Mouse (Mus musculus): ENCODE measurements at regions not wholly inside any gene's neighbourhood (a gene's known extent, or its start where the extent isn't known, plus 50 kb on each side); places are given as distances from the start of the nearest gene placed in this dataset.

GRCm38 (mm10) chr16:86647316-86647715 is 706.7 kb upstream of the N6amt1 start:
- no peak for DNase-seq (ENCODE audit: low read depth, low spot score)
- WGBS = 45% methylated on average over 5 of the region's 5 CpGs

DNA sequence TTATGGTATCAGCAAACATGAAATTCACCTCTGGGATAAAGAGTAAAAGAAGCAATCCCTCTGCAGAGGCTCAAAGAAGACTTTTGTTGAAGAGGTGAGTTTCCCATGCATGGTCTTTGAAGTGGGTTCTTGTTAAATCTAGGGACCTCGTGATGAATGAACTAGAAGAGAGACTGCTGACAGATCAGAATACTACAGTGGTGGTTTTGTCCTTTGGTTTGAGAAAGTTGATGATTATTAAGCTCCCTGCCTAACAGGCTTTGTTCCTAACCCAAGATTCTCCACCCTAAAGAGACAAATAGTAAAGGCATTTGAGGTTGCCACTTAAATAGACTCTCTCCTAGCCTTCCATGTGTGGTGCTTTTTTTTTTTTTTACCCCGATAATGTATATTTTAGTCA is 707.2 kb upstream of the N6amt1 start:
- 56% methylated on average over 2 of the region's 2 CpGs for WGBS
- DNase-seq (ENCODE audit: low read depth, low spot score) = no peak

GRCm38 (mm10) chr16:86645436-86645835 is 708.5 kb upstream of the N6amt1 start:
- no peak for DNase-seq (ENCODE audit: low read depth, low spot score)
- WGBS = 76% methylated on average over 1 of the region's 1 CpGs

- 22% methylated on average over 2 of the region's 2 CpGs for WGBS
- DNase-seq (ENCODE audit: low read depth, low spot score) = peak; percentile 14
These were observed 709.1 kb upstream of the N6amt1 start for GRCm38 (mm10) chr16:86644912-86645312.

- DNase-seq (ENCODE audit: low read depth, low spot score) = no peak
- 36% methylated on average over 7 of the region's 7 CpGs for WGBS
These were observed 702.5 kb upstream of the Adamts5 start for GRCm38 (mm10) chr16:86604166-86604565.

DNA sequence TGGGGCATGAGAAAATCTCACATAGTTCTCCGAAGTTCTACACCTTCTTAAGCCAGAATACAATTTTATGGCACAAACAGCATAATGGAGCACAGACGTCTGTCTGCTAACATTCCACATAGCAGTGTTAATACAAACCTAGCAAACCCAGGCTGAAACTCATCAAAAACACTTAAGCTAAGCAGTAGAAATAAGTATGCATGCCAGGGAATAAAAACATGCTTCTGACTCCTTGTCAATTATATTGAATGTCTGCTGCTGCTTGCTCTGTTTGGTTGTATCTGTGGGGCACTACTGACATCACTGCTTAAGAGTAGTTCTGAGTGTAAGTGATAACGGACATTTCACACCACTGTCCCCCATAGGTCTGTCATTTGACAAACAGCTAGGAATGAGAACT is 693.4 kb upstream of the Adamts5 start:
- DNase-seq (ENCODE audit: low read depth, low spot score) = no peak
- WGBS = 54% methylated on average over 3 of the region's 3 CpGs

- 84% methylated on average over 4 of the region's 4 CpGs for WGBS
- DNase-seq (ENCODE audit: low read depth, low spot score) = no peak
These were observed 684.4 kb upstream of the Adamts5 start for GRCm38 (mm10) chr16:86586044-86586443.

DNA sequence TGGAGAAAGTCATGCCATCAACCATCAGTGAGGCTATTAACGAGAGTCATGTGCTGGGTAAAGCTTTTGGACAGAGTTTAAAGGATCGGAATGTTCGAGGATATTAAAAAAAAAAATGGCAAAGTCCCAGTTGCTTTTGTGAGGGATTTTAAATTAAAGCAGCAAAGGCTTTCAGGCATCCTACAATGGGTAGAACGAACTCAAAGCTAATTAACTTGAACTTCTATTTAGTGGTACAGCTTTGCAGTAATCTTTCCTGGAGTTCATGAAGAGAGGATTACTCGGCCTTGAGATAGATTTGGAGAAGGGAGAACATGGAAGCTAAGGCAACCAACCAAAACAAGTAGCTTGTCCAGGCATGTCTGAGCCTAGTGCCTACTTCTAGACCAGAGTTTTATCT is 676.7 kb upstream of the Adamts5 start:
- no peak for DNase-seq (ENCODE audit: low read depth, low spot score)
- WGBS = 75% methylated on average over 5 of the region's 5 CpGs

DNA sequence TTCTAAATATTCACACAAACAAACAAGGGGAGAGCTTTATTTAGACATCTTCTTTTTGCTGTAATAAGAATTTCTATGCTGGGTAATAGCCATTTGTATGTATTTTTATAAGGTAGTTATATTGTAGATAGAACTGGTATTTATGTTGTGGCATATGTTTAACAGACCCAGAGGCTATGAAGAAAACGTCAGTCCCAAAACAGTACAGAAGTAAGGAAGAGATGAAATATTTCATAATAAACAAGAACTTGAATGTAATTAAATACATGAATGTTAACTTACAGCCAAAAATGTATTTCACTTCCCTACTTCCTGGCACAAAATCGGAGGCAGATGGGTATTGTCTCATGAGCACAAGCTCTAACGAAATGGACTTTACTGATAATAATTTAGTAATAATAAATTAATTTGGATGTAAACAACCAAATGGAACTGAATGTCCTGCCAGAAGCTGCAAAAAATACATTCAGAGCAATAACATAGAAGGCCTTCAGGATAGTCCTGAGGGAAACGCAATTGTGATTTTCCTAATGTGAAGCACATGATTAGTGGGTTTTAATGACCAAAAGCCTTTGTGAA is 645.9 kb upstream of the Adamts5 start:
- no peak for DNase-seq (ENCODE audit: low read depth, low spot score)
- 71% methylated on average over 4 of the region's 4 CpGs for WGBS

DNA sequence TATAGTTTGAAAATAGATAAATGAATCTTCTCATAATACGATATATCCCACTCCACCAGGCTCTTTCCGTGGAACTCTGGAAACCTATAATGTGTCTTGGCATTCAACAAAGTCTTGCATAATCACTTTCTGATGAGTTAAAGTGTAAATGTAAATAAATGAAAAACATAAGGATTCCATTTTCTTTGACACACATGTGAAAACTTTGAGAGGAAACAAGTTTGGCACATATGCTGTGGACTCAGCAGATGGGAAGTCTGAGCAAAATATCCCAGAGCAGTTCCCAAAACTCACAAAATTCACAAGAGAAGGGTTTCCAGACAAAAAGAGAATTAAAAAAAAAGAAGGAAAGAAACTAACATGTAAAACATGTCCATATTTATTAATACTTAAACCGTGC is 645.3 kb upstream of the Adamts5 start:
- WGBS = 84% methylated on average over 3 of the region's 3 CpGs
- DNase-seq (ENCODE audit: low read depth, low spot score) = no peak

GRCm38 (mm10) chr16:86544121-86544520 is 642.5 kb upstream of the Adamts5 start:
- 56% methylated on average over 1 of the region's 1 CpGs for WGBS
- DNase-seq (ENCODE audit: low read depth, low spot score) = no peak

- WGBS = 69% methylated on average over 5 of the region's 5 CpGs
- no peak for DNase-seq (ENCODE audit: low read depth, low spot score)
These were observed 634.9 kb upstream of the Adamts5 start for GRCm38 (mm10) chr16:86536479-86536878.

DNA sequence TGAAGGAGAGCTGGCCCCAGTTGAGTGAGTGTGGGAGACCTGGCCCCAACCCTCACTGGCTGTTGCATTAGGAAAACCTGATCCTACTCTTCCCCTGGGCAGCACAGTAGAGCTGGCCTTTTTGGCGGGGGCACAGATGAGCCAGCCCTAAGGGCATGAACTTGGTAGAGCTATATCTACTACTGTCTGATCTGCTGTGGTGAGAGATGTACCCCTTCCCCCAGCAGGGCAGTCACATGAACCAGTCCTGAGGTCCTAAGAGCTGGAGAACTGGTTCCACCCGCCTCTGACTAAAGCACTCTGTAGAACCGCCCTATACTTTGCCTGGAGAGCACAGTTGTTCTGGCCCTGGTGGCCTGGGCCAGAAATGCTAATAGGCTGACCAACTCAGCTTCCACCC is 622.5 kb upstream of the Adamts5 start:
- WGBS = 84% methylated on average over 3 of the region's 3 CpGs
- DNase-seq (ENCODE audit: low read depth, low spot score) = no peak

DNA sequence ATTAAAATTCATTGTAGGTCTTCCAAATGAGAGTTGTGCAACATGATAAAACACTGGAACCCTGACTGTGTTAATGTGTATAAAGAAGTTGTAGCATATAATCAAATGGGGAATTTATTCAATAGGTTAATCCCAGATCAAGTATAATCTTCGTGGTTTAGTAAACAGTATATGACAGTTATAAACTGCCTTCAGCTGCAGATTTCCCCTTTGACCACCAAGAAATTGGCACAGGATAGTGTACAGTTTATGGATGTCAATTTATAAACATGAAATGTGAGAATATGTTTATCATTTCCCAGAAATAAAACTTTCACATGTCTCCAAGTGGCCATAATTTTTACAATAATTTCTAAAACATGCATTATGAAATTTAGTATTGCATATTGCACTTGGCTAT is 615.3 kb upstream of the Adamts5 start:
- DNase-seq (ENCODE audit: low read depth, low spot score) = no peak
- 16% methylated on average over 1 of the region's 1 CpGs for WGBS

DNA sequence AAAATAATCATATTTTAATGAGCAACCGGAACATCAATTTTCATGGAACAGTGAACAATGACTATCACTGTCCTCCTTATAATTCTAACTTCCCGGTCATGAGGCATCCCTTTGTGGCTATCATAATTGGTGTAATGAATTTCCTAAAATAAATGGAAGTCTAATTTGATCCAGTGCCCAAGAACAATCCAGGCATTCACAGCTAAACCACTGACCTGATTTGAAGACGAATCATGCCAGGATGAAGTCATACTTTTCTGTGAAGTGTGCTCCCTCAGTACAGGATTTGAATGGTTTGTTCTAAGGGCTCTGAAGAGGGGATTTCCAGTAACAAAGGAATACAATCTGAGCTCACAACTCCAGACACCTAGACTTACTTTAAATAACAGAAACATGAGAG is 614.5 kb upstream of the Adamts5 start:
- no peak for DNase-seq (ENCODE audit: low read depth, low spot score)
- 70% methylated on average over 3 of the region's 3 CpGs for WGBS

GRCm38 (mm10) chr16:86501074-86501952 is 599.7 kb upstream of the Adamts5 start:
- WGBS = 44% methylated on average over 3 of the region's 3 CpGs
- no peak for DNase-seq (ENCODE audit: low read depth, low spot score)

DNA sequence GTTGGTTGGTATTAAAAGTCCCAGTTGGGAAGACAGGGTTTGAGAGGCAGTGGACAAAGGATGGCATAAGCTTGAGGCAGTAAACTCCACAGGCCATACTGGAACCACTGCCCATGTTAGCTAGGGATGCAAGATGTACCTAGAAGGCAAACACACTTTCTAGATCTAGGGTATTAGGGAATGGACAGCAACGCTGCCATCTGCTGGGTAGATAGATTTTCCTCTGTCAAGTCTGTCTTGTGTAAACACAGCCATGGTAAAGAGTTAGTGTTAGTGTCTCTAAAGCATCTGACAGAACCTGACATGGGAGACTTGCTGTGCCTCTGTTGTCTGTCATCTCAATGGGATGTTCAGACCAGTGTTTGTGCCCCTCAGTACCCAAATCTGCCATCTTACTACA is 573.5 kb upstream of the Adamts5 start:
- 56% methylated on average over 1 of the region's 1 CpGs for WGBS
- DNase-seq (ENCODE audit: low read depth, low spot score) = no peak

DNA sequence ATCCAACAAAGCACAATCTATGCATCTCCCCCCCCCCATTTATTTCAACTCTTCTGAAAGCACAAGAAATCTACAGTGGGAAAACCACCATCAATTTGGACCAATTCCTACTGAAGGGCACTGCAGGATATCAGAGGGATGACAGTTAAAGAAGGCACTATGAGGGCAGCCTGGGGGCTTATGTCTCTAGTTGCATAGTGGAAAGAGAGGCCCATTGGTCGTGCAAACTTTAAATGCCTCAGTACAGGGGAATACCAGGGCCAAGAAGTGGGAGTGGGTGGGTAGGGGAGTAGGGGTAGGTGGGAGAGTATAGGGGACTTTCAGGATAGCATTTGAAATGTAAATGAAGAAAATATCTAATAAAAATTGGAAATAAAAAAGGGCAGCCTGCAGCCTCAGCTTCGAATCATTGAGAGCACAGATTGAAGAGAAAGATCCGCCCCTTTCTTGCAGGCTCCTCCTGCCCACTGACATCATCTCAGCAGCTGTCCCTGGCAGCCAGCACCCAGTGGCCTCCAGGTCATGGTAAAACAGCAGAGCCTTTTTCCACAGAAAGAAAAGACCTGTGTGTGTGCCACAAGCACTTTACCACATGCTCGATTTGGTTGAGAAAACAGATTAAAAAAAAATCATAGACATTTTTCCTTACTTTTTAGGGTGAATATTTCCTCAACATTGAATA is 571.6 kb upstream of the Adamts5 start:
- DNase-seq (ENCODE audit: low read depth, low spot score) = no peak
- WGBS = 47% methylated on average over 4 of the region's 4 CpGs

GRCm38 (mm10) chr16:86461073-86461472 is 559.4 kb upstream of the Adamts5 start:
- 82% methylated on average over 9 of the region's 9 CpGs for WGBS
- DNase-seq (ENCODE audit: low read depth, low spot score) = no peak

GRCm38 (mm10) chr16:86456649-86457048 is 555.0 kb upstream of the Adamts5 start:
- no peak for DNase-seq (ENCODE audit: low read depth, low spot score)

DNA sequence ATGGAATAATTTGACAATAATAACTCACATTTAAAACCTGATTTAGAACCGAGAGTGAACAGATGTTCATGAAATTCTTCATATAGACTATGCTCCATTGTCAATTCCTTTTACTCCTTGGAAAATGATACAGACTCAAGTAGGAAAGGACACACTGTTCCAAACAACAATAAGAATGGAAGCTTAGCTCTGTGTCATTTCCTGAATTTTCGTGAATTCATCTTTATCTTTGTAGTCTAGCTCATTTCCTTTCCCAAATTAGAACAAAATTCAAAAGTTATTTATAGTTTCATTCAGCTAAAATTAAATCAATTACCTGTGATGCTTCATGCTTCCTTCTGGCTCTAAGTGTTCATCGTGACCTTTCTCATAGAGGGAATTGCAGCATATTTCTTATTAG is 553.2 kb upstream of the Adamts5 start:
- WGBS = 45% methylated on average over 3 of the region's 3 CpGs
- DNase-seq (ENCODE audit: low read depth, low spot score) = no peak

More at GRCm38 (mm10) chr16:86456649-86457048, 555.0 kb upstream of the Adamts5 start:
- WGBS = 71% methylated on average over 3 of the region's 3 CpGs

Data from large intestine, adult 2 months (tissue).